9 mouse cellular contexts compared by ENCODE assay signal in the genomic region with DNA sequence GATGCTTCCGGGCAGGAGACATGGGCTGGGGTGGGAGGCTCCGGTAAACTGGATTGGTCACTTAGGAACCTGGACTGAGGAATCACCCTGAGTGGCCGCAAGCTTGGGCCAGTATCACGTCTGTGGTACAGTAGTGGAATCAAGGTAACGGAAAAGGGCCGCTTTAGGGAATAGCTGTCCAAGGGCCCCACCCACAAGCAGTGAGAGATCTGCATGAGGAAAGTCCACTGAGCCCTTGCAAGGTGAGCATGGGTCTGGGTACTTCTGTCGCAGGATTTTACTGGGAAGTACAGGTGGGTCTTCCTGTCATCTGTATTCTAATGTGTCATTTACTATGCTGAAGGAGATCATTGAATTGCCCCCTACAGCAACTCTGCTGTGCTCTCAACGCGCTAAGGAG. TPM values are rescaled to one million over a fixed set of nuclear protein-coding genes. Genes with fewer than 3 reads are reported as not detected.
A peak's percentile ranks its signal among the peaks of the same experiment; 100 is the strongest.
DNase-seq lines count a peak whose midpoint lies in the region; ATAC-seq and TF ChIP-seq lines count a peak whose summit lies in the region.
"Had no signal": no experiment of that assay in that cellular context is flagged by ENCODE, and none has a peak within 500 bp of the region (broad histone marks: within the 10 kb centered on the region; RNA-seq: fewer than 3 reads in every experiment).

No protein-coding gene starts in this region.

- peak overlapping the region; percentile 75 for H3K9ac ChIP-seq in heart, embryonic 15.5 days
- H3K9ac ChIP-seq in embryonic facial prominence, embryonic 12.5 days, result peak overlapping the region; percentile 69; the same call in 1 of the 2 replicates
- peak overlapping the region; percentile 68; the same call in 1 of the 2 replicates for H3K9ac ChIP-seq in hindbrain, postnatal 0 days (replicated peaks; ENCODE audit: low read length)

- H3K36me3 ChIP-seq in heart, embryonic 15.5 days, result no peaks in the 10 kb centered on the region
- H3K36me3 ChIP-seq in embryonic facial prominence, embryonic 12.5 days, result no peaks in the 10 kb centered on the region
- no peaks in the 10 kb centered on the region for H3K36me3 ChIP-seq in hindbrain, postnatal 0 days (ENCODE audit: insufficient read depth, low read length)

- H3K27ac ChIP-seq in heart, embryonic 15.5 days, result no peak overlapping the region
- no peak overlapping the region for H3K27ac ChIP-seq in embryonic facial prominence, embryonic 12.5 days
- no peak overlapping the region for H3K27ac ChIP-seq in hindbrain, postnatal 0 days

- H3K4me1 ChIP-seq in heart, embryonic 15.5 days (replicated peaks), result peaks cover 48% of the 10 kb centered on the region
- peaks cover 18% of the 10 kb centered on the region for H3K4me1 ChIP-seq in embryonic facial prominence, embryonic 12.5 days
- peaks cover 18% of the 10 kb centered on the region for H3K4me1 ChIP-seq in hindbrain, postnatal 0 days (ENCODE audit: insufficient read depth, low read length)

- TF ChIP-seq CTCF in hindbrain, postnatal 0 days (IDR thresholded peaks at IDR 0.05; ENCODE audit: low read depth), result no peak

- DNase-seq in heart, postnatal 4 days, result no peak
- DNase-seq in hindbrain, postnatal 0 days (ENCODE audit: low spot score), result no peak
- DNase-seq in thymus, postnatal 14 days, result no peak
- DNase-seq in left cerebral cortex, postnatal 14 days (ENCODE audit: low spot score in 2 of 2), result no peak
- DNase-seq: kidney, adult 18-20 months had no signal

- intact Hi-C loops in left cerebral cortex, postnatal 14 days (cut with DNase I), result no loop called here

- peak overlapping the region; percentile 81 for H3K4me3 ChIP-seq in heart, embryonic 15.5 days
- H3K4me3 ChIP-seq in embryonic facial prominence, embryonic 12.5 days, result peak overlapping the region; percentile 72
- peak overlapping the region; percentile 57 for H3K4me3 ChIP-seq in hindbrain, postnatal 0 days (ENCODE audit: low read length)

- no peak for ATAC-seq in heart, embryonic 15.5 days (replicated peaks; ENCODE audit: insufficient number of reproducible peaks, insufficient read depth, low FRiP score, low read depth)
- ATAC-seq in embryonic facial prominence, embryonic 12.5 days (ENCODE audit: insufficient number of reproducible peaks, insufficient read depth, low FRiP score, low TSS enrichment), result no peak
- ATAC-seq in hindbrain, postnatal 0 days, result no peak
- 0 out of 2 replicates have a peak, but pooled peaks have one; percentile 17 for ATAC-seq in monocyte, adult 5-6 weeks (replicated peaks; ENCODE audit: insufficient number of reproducible peaks, low FRiP score, low TSS enrichment, poor library complexity, severe bottlenecking)
- no peak for ATAC-seq in erythroblast, adult 5-6 weeks (replicated peaks; ENCODE audit: low FRiP score, poor library complexity, severe bottlenecking)

- peaks cover 7% of the 10 kb centered on the region for H3K27me3 ChIP-seq in heart, embryonic 15.5 days
- H3K27me3 ChIP-seq in embryonic facial prominence, embryonic 12.5 days, result no peaks in the 10 kb centered on the region
- H3K27me3 ChIP-seq in hindbrain, postnatal 0 days (ENCODE audit: insufficient read depth, low read length), result no peaks in the 10 kb centered on the region

- WGBS in heart, embryonic 15.5 days, result 73% methylated on average over 9 of the region's 9 CpGs
- 68% methylated on average over 9 of the region's 9 CpGs for WGBS in embryonic facial prominence, embryonic 12.5 days
- WGBS in hindbrain, postnatal 0 days, result 81% methylated on average over 9 of the region's 9 CpGs

- H3K4me2 ChIP-seq in heart, embryonic 15.5 days, result peak overlapping the region; percentile 98
- H3K4me2 ChIP-seq in embryonic facial prominence, embryonic 12.5 days (replicated peaks), result peak overlapping the region; percentile 98
- peak overlapping the region; percentile 98 for H3K4me2 ChIP-seq in hindbrain, postnatal 0 days (ENCODE audit: low read depth, low read length)

- no peaks in the 10 kb centered on the region for H3K9me3 ChIP-seq in heart, embryonic 15.5 days (replicated peaks)
- H3K9me3 ChIP-seq in embryonic facial prominence, embryonic 12.5 days, result no peaks in the 10 kb centered on the region
- H3K9me3 ChIP-seq in hindbrain, postnatal 0 days (ENCODE audit: low read length), result no peaks in the 10 kb centered on the region

RNA-seq across cellular contexts. Expression of a gene that starts 1.8 kb away (rescaled TPM):
- 46.0 and 54.6 TPM in 2 replicates for polyA plus RNA-seq in heart, embryonic 15.5 days (2015; fragmentation: Nextera tagmentation; extraction: Ambion mirVana)
- total RNA-seq in heart, postnatal 4 days (2021), result 10 to 100 TPM; 24.6 to 28.1 TPM
- polyA plus RNA-seq in embryonic facial prominence, embryonic 12.5 days (2016; fragmentation: Nextera tagmentation; extraction: Ambion mirVana), result 56.8 and 59.7 TPM in 2 replicates
- 6.5 and 9.7 TPM in 2 replicates for total RNA-seq in hindbrain, postnatal 0 days (2014; rRNA removed)
- 8.4 and 9.0 TPM in 2 replicates for polyA plus RNA-seq in hindbrain, postnatal 0 days (2015; fragmentation: Nextera tagmentation; extraction: Ambion mirVana)
- not detected in 3 replicates for total RNA-seq in monocyte, adult 5-6 weeks (2017)
- total RNA-seq in left cerebral cortex, postnatal 14 days (2021), result 10 to 100 TPM; 16.6 to 18.3 TPM
- total RNA-seq in erythroblast, adult 5-6 weeks (2015; ENCODE audit: low replicate concordance), result 0.84 TPM in 1 of 2 replicates, not detected in the other
- 0.84 TPM in 1 of 2 replicates, not detected in the other for total RNA-seq in erythroblast, adult 5-6 weeks (2017; ENCODE audit: low replicate concordance)

RNA-seq across cellular contexts. Expression of a gene that starts 32.9 kb away (rescaled TPM):
- 11.4 and 20.8 TPM in 2 replicates for polyA plus RNA-seq in heart, embryonic 15.5 days (2015; fragmentation: Nextera tagmentation; extraction: Ambion mirVana)
- total RNA-seq in heart, postnatal 4 days (2021), result 10 to 100 TPM; 25.4 to 26.8 TPM
- 144 and 146 TPM in 2 replicates for polyA plus RNA-seq in embryonic facial prominence, embryonic 12.5 days (2016; fragmentation: Nextera tagmentation; extraction: Ambion mirVana)
- 46.1 and 51.1 TPM in 2 replicates for total RNA-seq in hindbrain, postnatal 0 days (2014; rRNA removed)
- polyA plus RNA-seq in hindbrain, postnatal 0 days (2015; fragmentation: Nextera tagmentation; extraction: Ambion mirVana), result 47.6 and 54.6 TPM in 2 replicates
- total RNA-seq in monocyte, adult 5-6 weeks (2017), result 0.29 to 1.6 TPM in 2 of 3 replicates, not detected in the other
- 10 to 100 TPM; 10.9 to 12.0 TPM for total RNA-seq in left cerebral cortex, postnatal 14 days (2021)
- 2.1 and 15.6 TPM in 2 replicates for total RNA-seq in erythroblast, adult 5-6 weeks (2015; ENCODE audit: low replicate concordance)
- 0.56 TPM in 1 of 2 replicates, not detected in the other for total RNA-seq in erythroblast, adult 5-6 weeks (2017; ENCODE audit: low replicate concordance)
